Mouse (Mus musculus) stomach, embryonic 16.5 days (tissue): ENCODE results near the gene Krt80. TPM values are rescaled to one million over a fixed set of nuclear protein-coding genes. Genes with fewer than 3 reads are reported as not detected.

Experiments used
- ATAC-seq: fragments of 200-750 bp; cut with Nextera tagmentation; 2 replicates; pipeline ENCODE4 v1.8.0; 2017; ENCODE audit warnings: moderate number of reproducible peaks, moderate TSS enrichment; ENCODE audit not compliant: insufficient read depth, low FRiP score
- H3K27ac ChIP-seq: fragments of 300-500 bp; sonication (generic); 2 replicates; pipeline ENCODE4 v1.5.1; 2014; ENCODE audit warnings: low read length
- H3K27me3 ChIP-seq: fragments of 300-500 bp; sonication (generic); 2 replicates; pipeline ENCODE4 v1.6.1; 2014; ENCODE audit warnings: low read length, control low read depth, mixed read lengths; ENCODE audit not compliant: control insufficient read depth, insufficient read depth
- H3K36me3 ChIP-seq: fragments of 300-500 bp; sonication (generic); 2 replicates; pipeline ENCODE4 v1.6.1; 2014; ENCODE audit warnings: low read length; ENCODE audit not compliant: control insufficient read depth, insufficient read depth
- H3K4me1 ChIP-seq: fragments of 300-500 bp; sonication (generic); 2 replicates; pipeline ENCODE4 v1.6.1; 2014; ENCODE audit warnings: low read length, control low read depth, mixed read lengths; ENCODE audit not compliant: control insufficient read depth, insufficient read depth
- H3K4me2 ChIP-seq: fragments of 300-500 bp; sonication (generic); 2 replicates; pipeline ENCODE4 v1.6.1; 2014; ENCODE audit warnings: low read depth, low read length, mixed read lengths
- H3K4me3 ChIP-seq: fragments of 300-500 bp; sonication (generic); replicated peaks from 2 replicates; pipeline ENCODE4 v1.5.1; 2014; ENCODE audit warnings: mild to moderate bottlenecking, low read length
- H3K9ac ChIP-seq: fragments of 300-500 bp; sonication (generic); 2 replicates; pipeline ENCODE4 v1.6.1; 2014; ENCODE audit warnings: low read length
- H3K9me3 ChIP-seq: fragments of 300-500 bp; sonication (generic); replicated peaks from 2 replicates; pipeline ENCODE4 v1.6.1; 2016; ENCODE audit warnings: low read length, control low read depth; ENCODE audit not compliant: control insufficient read depth
- WGBS: fragments of 180-500 bp; shearing (Covaris S2); extraction: QIAGEN DNeasy Blood & Tissue Kit; methylation state at CpG from one replicate; pipeline ENCODE4 v1.1.7; 2014; 5-methylcytosine and 5-hydroxymethylcytosine counted together
- polyA plus RNA-seq: library from polyadenylated mRNA; unstranded; fragments of >200 nt; fragmentation: Nextera tagmentation; extraction: Ambion mirVana; gene quantifications from 2 replicates; pipeline ENCODE4 v1.2.1, GENCODE M21; 2015

Krt80 gene
- polyA plus RNA-seq, 1 experiment from 2014 or later = 37.4 TPM

DNA sequence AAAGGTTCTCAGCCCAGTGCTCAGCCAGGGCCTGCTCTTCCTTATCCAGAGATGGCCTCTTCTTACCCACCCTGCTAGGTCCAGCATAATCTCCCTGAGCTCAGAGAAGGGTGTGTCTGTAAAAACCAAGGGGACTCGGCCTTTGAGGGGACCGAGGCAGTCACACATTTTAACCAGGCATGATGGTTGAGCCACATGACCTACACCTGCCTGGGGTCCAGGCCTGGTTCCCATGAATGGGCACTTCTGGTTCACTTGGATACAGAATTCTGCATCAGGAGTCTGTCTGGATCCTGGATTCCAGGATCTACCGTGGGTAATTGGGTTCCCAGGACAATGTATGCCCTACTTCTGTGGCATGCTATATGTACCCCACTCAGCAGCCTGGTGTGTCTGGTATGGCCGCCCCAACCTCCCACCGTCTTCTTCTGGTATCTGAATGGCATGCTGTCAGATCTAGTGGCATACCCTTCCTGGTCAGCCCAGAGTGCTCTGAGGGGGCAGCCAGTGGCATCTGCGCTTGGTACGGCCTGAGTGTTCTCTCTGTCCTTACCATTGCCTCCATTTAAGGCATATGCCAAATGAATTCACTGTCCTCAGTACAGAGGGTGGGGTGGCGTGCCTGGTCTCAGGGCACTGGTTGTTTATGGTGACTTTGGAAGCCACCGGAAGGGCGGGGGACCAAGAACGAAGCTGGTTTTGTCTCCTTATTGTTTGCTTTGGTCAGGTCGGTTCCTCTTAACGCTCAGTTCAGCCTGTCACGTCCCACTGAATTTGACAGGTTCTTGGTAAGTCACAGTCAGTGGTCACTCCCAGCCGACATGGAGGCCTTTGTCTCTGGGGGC is 1.4 kb upstream of the Krt80 start:
- Histone ChIP-seq H3K9ac (peak overlapping the region; percentile 13; the same call in 1 of the 2 replicates), H3K4me3 (no peak overlapping the region), H3K9me3 (no peaks in the 10 kb centered on the region), H3K4me1 (peaks cover 54% of the 10 kb centered on the region), H3K27ac (peak overlapping the region; percentile 94), H3K27me3 (no peaks in the 10 kb centered on the region), H3K36me3 (no peaks in the 10 kb centered on the region), H3K4me2 (no peak overlapping the region)
- ATAC-seq = no peak
- 76% methylated on average over 15 of the region's 15 CpGs for WGBS

DNA sequence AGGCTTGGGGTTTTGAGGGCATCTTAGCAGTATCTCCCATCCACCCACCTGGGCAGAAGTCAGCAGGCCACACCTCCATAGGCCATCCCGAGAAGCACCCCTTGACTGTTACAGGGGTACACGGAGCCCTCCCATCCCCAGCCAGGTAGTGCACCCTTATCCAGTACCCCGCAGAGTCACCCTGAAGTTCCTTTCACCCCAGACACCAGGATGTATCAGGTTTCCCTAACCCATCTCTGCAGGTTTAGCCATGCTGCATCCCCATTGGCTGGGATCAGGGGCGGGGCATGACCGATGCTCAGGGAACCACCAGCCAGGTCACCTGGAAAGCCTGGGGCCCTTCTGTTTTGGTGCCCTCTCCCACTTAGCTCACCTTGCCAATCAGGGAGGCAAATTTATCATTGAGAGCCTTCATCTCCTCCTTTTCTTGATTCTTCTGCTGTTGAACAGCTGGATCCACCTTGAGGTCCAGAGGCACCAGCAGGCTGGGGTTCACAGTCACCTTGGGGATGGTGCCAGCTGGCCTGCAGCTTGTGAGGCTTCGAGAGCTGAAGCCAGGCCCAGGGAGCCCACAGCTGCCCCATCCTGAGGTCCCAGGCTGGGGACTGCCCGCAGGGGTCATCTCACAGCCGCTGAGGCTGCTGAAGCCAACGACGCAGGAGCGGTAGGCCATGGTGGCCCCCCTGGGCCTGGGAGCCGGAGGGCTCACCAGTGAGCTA is 421 bp downstream of the Krt80 start:
- Histone ChIP-seq H3K4me2 (peak overlapping the region; percentile 42), H3K36me3 (no peaks in the 10 kb centered on the region), H3K4me3 (peak overlapping the region; percentile 28), H3K27ac (peak overlapping the region; percentile 94), H3K27me3 (no peaks in the 10 kb centered on the region), H3K4me1 (peaks cover 54% of the 10 kb centered on the region), H3K9ac (peak overlapping the region; percentile 70), H3K9me3 (no peaks in the 10 kb centered on the region)
- 38% methylated on average over 12 of the region's 12 CpGs for WGBS
- ATAC-seq = no peak

DNA sequence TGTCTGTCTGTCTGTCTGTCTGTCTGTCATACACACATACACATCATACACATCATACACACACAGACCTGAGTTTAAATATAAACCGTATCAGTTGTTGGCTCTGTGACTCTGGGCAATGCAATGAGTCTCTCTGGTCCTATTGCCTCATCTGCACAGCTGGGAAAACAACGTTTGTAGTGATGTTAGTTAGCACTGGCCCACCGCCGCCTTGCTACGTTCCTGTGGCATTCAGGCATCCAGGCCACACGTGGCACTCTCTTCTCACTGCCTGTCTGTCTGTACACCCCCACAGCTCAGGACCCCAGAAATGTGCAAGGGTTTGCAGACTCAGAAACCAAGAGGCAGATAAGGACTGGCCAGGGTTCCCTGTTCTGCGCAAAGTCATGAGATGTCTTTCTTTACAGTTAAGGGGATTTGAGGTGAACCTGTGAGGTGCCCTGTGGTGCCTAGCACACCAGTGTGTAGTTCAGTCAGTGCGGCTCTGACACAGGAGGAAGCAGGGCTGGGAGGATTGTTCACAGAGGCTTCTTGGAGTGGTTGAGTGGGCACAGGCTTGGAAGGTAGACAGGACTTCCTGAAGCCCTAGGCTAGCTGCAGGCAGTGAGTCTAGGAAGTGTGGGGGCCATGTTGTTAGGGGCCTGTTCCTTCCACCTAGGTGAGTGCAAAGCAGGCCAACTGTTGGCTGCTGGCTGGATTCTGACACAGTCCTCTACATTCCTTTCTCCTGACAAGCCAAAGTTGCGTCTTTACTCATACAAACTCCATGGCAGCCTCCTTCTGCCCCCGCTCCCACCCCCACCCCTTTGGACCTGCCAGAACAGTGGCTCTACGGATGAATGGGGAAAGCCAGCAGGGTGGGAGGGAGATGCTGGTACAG is 1.2 kb downstream of the Krt80 start:
- peak overlapping the region; percentile 24; the same call in 1 of the 2 replicates for H3K9ac ChIP-seq
- WGBS = 68% methylated on average over 11 of the region's 11 CpGs
- ATAC-seq = no peak
- H3K4me1 ChIP-seq = peaks cover 60% of the 10 kb centered on the region
- H3K4me2 ChIP-seq = no peak overlapping the region; the same call in 1 of the 2 replicates
- peak overlapping the region; percentile 28; the same call in 1 of the 2 replicates for H3K4me3 ChIP-seq
- H3K9me3 ChIP-seq = no peaks in the 10 kb centered on the region
- H3K27me3 ChIP-seq = no peaks in the 10 kb centered on the region
- H3K27ac ChIP-seq = peak overlapping the region; percentile 94; the same call in 1 of the 2 replicates
- H3K36me3 ChIP-seq = no peaks in the 10 kb centered on the region

DNA sequence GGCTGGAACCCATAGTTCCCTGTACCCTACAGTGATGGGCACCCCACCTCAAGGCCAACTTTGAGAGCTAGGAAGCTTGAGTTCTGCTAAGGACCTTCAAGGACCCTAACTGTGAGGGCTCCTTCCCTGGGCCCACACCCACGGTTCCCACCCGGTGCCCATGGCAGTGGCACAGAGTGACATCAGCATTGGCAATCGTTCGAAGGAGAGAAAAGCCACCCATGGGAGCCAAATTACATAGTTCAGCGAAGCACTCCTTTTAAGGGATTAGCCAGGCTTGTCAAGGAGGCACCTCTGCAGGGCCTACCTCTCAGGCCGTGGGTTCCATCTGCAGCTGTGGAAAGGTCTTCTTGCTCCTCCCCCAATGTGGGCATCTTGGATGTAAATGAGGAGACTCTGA is 1.9 kb downstream of the Krt80 start:
- Histone ChIP-seq H3K4me1 (peaks cover 60% of the 10 kb centered on the region), H3K27ac (0 out of 2 replicates have a peak overlapping the region, but pooled peaks have one; percentile 14), H3K9ac (peak overlapping the region; percentile 46; the same call in 1 of the 2 replicates), H3K4me3 (no peak overlapping the region), H3K4me2 (no peak overlapping the region), H3K27me3 (no peaks in the 10 kb centered on the region), H3K36me3 (no peaks in the 10 kb centered on the region), H3K9me3 (no peaks in the 10 kb centered on the region)
- 72% methylated on average over 6 of the region's 6 CpGs for WGBS
- ATAC-seq = no peak

DNA sequence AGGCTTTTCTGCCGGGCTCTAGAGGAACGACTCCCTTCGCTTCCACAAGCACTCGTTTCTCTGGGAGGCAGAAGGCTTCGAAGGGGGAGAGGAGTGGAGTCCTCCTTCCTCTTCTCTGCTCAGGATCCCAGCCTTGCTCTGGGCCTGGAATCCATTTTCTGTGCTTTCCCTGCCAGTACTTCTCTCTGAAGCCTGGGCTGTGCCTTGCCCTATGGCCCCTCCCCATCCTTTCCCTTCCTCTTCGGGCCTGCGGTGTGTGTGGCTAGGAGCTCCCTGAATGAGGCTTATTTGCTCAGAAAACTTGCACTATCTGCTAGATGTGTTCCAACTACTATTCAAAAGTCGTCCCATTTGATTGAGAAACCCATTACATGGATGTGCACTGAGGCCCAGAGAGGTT is 2.5 kb downstream of the Krt80 start:
- H3K4me2 ChIP-seq = peak overlapping the region; percentile 19; the same call in 1 of the 2 replicates
- no peaks in the 10 kb centered on the region for H3K9me3 ChIP-seq
- H3K27me3 ChIP-seq = no peaks in the 10 kb centered on the region
- H3K9ac ChIP-seq = peak overlapping the region; percentile 41
- 64% methylated on average over 8 of the region's 8 CpGs for WGBS
- H3K4me3 ChIP-seq = no peak overlapping the region
- no peaks in the 10 kb centered on the region for H3K36me3 ChIP-seq
- no peak for ATAC-seq
- H3K4me1 ChIP-seq = peaks cover 63% of the 10 kb centered on the region
- H3K27ac ChIP-seq = peak overlapping the region; percentile 87

DNA sequence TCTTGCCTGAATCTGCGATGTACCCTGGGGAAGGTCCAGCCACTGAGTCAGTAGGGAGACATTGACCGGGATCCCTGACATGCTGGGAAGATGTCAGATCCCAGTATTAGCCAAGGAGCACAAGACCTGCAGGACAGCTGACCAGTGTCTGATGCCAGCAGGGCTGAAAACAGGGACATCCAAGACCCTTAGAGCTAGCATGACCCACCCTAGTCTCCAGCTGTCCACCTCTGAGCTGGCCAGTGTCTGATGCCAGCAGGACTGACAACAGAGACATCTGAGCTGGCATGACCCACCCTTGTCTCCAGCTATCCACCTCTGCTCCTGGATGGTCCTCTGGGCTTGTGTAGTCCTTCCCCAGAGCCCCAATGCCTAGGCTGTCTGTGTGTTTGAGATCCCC is 3.0 kb downstream of the Krt80 start:
- no peaks in the 10 kb centered on the region for H3K9me3 ChIP-seq
- no peak for ATAC-seq
- WGBS = 57% methylated on average over 2 of the region's 2 CpGs
- peak overlapping the region; percentile 87 for H3K27ac ChIP-seq
- peak overlapping the region; percentile 41 for H3K9ac ChIP-seq
- peak overlapping the region; percentile 3; the same call in 1 of the 2 replicates for H3K4me3 ChIP-seq
- H3K4me1 ChIP-seq = peaks cover 65% of the 10 kb centered on the region
- H3K27me3 ChIP-seq = no peaks in the 10 kb centered on the region
- peak overlapping the region; percentile 19; the same call in 1 of the 2 replicates for H3K4me2 ChIP-seq
- no peaks in the 10 kb centered on the region for H3K36me3 ChIP-seq

DNA sequence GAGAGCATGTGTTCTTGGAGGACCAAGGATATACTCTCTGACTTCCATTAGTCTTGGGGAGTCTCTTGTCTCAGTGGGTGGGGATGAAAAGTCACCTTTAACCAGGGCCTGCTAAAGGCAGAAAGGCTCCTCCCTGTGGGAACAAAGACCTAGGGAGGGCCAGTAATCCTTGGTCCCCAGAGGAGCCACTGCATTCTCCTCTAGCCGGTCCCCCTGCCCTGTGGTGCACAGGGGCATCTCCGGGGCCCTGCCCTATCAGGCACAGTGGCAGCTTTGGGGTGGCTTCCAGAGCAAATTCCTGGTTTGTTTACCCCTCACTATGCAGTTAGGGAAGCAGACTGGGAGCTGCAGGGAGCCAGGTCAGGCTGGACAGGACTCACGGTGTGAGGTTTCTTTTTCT is 3.5 kb downstream of the Krt80 start:
- no peak overlapping the region for H3K4me2 ChIP-seq

DNA sequence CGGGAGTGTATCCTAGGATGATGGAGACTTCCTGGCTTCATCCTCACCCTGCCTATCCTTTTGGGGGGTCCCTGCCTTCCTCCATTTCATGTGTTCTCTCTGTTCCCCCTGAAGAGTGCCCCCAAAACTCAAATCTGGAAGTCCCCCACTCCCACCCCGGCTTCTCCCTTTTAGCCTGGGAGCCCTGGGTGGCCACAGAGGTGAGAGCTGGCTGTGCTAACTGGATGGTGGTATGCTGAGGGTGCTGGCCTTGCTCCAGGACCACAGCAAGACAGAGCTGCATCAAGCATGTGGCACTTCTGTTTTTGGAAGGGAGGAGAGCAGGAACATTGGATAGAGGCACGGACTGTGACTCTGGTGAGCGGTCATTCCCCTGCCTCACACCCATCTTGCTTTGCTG is 4.2 kb downstream of the Krt80 start:
- Histone ChIP-seq H3K4me2 (no peak overlapping the region), H3K9me3 (no peaks in the 10 kb centered on the region), H3K9ac (peak overlapping the region; percentile 41), H3K4me1 (peaks cover 56% of the 10 kb centered on the region), H3K36me3 (no peaks in the 10 kb centered on the region), H3K27ac (peak overlapping the region; percentile 87), H3K27me3 (no peaks in the 10 kb centered on the region), H3K4me3 (no peak overlapping the region)
- no peak for ATAC-seq
- 58% methylated on average over 4 of the region's 4 CpGs for WGBS

More for the DNA sequence above, 3.5 kb downstream of the Krt80 start:
- Histone ChIP-seq H3K4me3 (no peak overlapping the region), H3K36me3 (no peaks in the 10 kb centered on the region), H3K4me1 (peaks cover 63% of the 10 kb centered on the region), H3K27ac (peak overlapping the region; percentile 87), H3K9ac (peak overlapping the region; percentile 41; the same call in 1 of the 2 replicates), H3K9me3 (no peaks in the 10 kb centered on the region), H3K27me3 (no peaks in the 10 kb centered on the region)
- WGBS = 55% methylated on average over 3 of the region's 3 CpGs
- ATAC-seq = no peak
